Mouse (Mus musculus) intestine, postnatal 0 days (tissue): ENCODE results near the gene Drg1. TPM values are rescaled to one million over a fixed set of nuclear protein-coding genes. Genes with fewer than 3 reads are reported as not detected.

ENCODE experiments used
- ATAC-seq: fragments of 200-750 bp; cut with Nextera tagmentation; 2 replicates; pipeline ENCODE4 v1.8.0; 2017; ENCODE audit warnings: mild to moderate bottlenecking, moderate TSS enrichment, moderate library complexity
- H3K27ac ChIP-seq: fragments of 300-500 bp; sonication (generic); 2 replicates; pipeline ENCODE4 v1.5.1; 2014; ENCODE audit warnings: mild to moderate bottlenecking, low read depth, low read length, moderate library complexity
- H3K27me3 ChIP-seq: fragments of 300-500 bp; sonication (generic); replicated peaks from 2 replicates; pipeline ENCODE4 v1.6.1; 2014; ENCODE audit warnings: low read length, mixed read lengths; ENCODE audit not compliant: control insufficient read depth, insufficient read depth
- H3K36me3 ChIP-seq: fragments of 300-500 bp; sonication (generic); 2 replicates; pipeline ENCODE4 v1.6.1; 2014; ENCODE audit warnings: mild to moderate bottlenecking, moderate library complexity; ENCODE audit not compliant: control insufficient read depth, insufficient read depth
- H3K4me1 ChIP-seq: fragments of 300-500 bp; sonication (generic); replicated peaks from 2 replicates; pipeline ENCODE4 v1.6.1; 2014; ENCODE audit warnings: antibody characterized with exemption, low read length, mixed read lengths; ENCODE audit not compliant: control insufficient read depth, insufficient read depth
- H3K4me2 ChIP-seq: fragments of 300-500 bp; sonication (generic); replicated peaks from 2 replicates; pipeline ENCODE4 v1.6.1; 2014; ENCODE audit warnings: low read depth, mild to moderate bottlenecking, moderate library complexity
- H3K4me3 ChIP-seq: fragments of 300-500 bp; sonication (generic); 2 replicates; pipeline ENCODE4 v1.5.1; 2014; ENCODE audit warnings: low read depth, low read length
- H3K9ac ChIP-seq: fragments of 300-500 bp; sonication (generic); 2 replicates; pipeline ENCODE4 v1.6.1; 2014; ENCODE audit warnings: mild to moderate bottlenecking, low read depth, low read length
- H3K9me3 ChIP-seq: fragments of 300-500 bp; sonication (generic); 2 replicates; pipeline ENCODE4 v1.6.1; 2016; ENCODE audit warnings: mixed run types; ENCODE audit not compliant: control insufficient read depth
- CTCF ChIP-seq: sonication (generic); IDR thresholded peaks from 2 replicates; pipeline ENCODE4 v1.5.1; 2016; ENCODE audit warnings: low read depth, mild to moderate bottlenecking, control low read depth, antibody characterized with exemption, moderate library complexity
- WGBS: fragments of 180-500 bp; shearing (Covaris S2); extraction: QIAGEN DNeasy Blood & Tissue Kit; methylation state at CpG from one replicate; pipeline ENCODE4 v1.1.7; 2014; 5-methylcytosine and 5-hydroxymethylcytosine counted together
- polyA plus RNA-seq: library from polyadenylated mRNA; unstranded; fragments of >200 nt; fragmentation: Nextera tagmentation; extraction: Ambion mirVana; gene quantifications from 2 replicates; pipeline ENCODE4 v1.2.1, GENCODE M21; 2015

The Drg1 gene
- polyA plus RNA-seq, 1 experiment from 2014 or later, result 85.5 TPM

DNA sequence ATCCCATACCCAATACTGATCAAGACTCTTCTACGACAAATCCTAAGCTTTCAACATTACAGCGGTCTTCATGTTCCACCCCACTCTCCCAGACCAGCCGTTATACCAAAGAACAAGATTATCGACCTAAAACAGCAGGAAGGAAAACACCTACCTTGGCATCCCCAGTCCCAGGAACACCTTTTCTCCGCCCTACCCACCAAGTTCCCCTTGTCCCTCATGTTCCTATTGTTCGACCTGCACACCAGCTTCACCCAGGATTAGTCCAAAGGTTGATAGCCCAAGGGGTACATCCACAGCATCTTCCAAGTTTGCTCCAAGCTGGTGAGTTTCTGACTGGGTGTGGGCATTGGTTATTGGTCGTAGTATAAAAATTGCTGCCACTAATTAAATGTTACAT lies 23.8 kb downstream of the Drg1 start:
- Histone ChIP-seq H3K4me1 (no peaks in the 10 kb centered on the region), H3K4me3 (no peak overlapping the region), H3K9me3 (no peaks in the 10 kb centered on the region), H3K9ac (no peak overlapping the region), H3K27me3 (no peaks in the 10 kb centered on the region), H3K36me3 (peaks cover 81% of the 10 kb centered on the region), H3K4me2 (no peak overlapping the region), H3K27ac (no peak overlapping the region)
- ATAC-seq, result no peak
- TF ChIP-seq CTCF, result no peak
- 89% methylated on average over 7 of the region's 7 CpGs for WGBS

DNA sequence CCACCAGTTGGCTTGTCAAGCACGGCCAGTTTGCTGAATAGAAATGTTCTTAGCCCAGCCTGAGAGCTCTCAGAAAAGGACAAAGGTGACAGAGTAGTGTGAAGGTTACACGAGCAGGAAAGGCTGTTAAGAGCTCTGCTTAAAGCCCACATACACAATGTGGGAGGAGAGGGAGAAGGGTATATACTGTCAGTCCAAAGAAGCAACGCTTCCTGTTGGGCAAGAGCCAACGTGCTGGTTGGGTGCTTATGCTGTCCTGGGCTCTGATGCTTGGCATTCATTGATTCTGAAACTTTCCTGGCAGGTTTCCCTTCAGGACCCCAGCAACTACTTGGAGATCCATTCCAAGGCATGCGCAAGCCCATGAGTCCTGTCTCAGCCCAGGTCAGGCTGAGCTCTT lies 30.9 kb downstream of the Drg1 start:
- Histone ChIP-seq H3K4me2 (no peak overlapping the region), H3K9ac (no peak overlapping the region), H3K4me1 (no peaks in the 10 kb centered on the region), H3K36me3 (peaks cover 64% of the 10 kb centered on the region), H3K27me3 (no peaks in the 10 kb centered on the region), H3K27ac (peak overlapping the region; percentile 8; the same call in 1 of the 2 replicates), H3K9me3 (no peaks in the 10 kb centered on the region), H3K4me3 (no peak overlapping the region)
- 88% methylated on average over 5 of the region's 5 CpGs for WGBS
- ATAC-seq, result no peak
- no peak for TF ChIP-seq CTCF

DNA sequence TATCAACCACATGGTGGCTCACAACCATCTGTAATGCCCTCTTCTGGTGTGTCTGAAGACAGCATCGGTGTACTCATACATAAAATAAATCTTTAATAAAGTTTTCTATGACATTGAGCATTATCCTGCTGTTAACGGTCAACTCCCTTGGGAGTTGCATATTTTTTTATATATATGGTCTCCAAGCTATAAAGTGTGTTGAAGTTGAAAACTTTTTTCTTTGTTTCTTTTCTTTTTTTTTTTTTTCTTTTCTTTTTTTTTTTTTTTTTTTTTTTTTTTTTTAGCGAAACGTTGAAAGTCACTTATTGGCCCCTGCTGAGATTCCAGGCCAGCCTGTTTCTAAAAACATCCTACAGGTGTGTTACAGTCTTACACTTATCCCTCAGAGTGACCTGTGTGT lies 32.5 kb downstream of the Drg1 start:
- H3K27ac ChIP-seq, result no peak overlapping the region
- peaks cover 67% of the 10 kb centered on the region for H3K36me3 ChIP-seq
- no peaks in the 10 kb centered on the region for H3K27me3 ChIP-seq
- TF ChIP-seq CTCF, result no peak
- no peak overlapping the region for H3K9ac ChIP-seq
- H3K4me3 ChIP-seq, result no peak overlapping the region
- WGBS, result 92% methylated on average over 4 of the region's 4 CpGs
- ATAC-seq, result no peak
- H3K9me3 ChIP-seq, result no peaks in the 10 kb centered on the region
- no peak overlapping the region for H3K4me2 ChIP-seq
- H3K4me1 ChIP-seq, result no peaks in the 10 kb centered on the region

DNA sequence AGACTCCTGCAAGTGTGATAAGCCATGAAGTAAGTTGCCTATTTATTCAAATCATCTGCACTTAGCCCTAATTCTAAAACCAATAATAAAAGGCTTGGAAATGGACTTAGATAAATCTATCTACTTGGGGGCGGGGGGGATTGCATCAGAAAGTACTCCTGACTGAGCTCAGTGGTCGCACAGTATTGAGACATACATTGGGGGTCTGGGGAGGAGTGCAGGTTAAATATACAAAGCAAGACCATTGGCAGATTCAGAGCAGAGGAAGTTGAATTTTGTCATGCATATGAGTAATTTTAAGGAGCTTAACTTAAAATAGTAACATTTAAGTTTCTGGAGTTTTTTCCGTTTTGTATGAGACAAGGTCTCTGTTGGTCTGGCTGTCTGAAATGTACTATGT lies 34.0 kb downstream of the Drg1 start:
- Histone ChIP-seq H3K27me3 (no peaks in the 10 kb centered on the region), H3K9me3 (no peaks in the 10 kb centered on the region), H3K4me2 (no peak overlapping the region), H3K9ac (no peak overlapping the region), H3K27ac (no peak overlapping the region), H3K4me1 (no peaks in the 10 kb centered on the region), H3K4me3 (no peak overlapping the region), H3K36me3 (peaks cover 64% of the 10 kb centered on the region)
- TF ChIP-seq CTCF, result no peak
- no peak for ATAC-seq
- 79% methylated on average over 3 of the region's 3 CpGs for WGBS

DNA sequence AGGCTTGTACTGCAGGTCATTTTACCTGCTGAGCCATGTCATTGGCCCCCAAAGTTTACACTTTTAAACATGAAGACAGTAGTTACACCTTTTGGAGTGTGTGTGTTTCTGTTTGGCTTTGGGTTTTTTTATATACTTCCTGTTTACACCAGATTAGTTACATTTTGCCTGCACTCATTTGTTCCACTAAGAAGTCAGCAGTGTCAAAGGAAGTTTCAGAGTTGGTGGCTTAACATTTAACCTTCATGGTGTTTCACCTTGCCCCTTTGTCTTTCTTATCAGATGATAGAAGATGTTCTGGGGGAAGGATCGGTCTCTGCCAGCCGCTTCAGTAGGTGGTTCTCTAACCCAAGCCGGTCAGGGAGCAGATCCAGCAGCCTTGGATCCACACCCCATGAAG lies 39.1 kb downstream of the Drg1 start:
- Histone ChIP-seq H3K4me1 (no peaks in the 10 kb centered on the region), H3K4me3 (no peak overlapping the region), H3K36me3 (peaks cover 66% of the 10 kb centered on the region), H3K27me3 (no peaks in the 10 kb centered on the region), H3K27ac (no peak overlapping the region), H3K4me2 (no peak overlapping the region), H3K9me3 (no peaks in the 10 kb centered on the region), H3K9ac (no peak overlapping the region)
- TF ChIP-seq CTCF, result no peak
- no peak for ATAC-seq
- 87% methylated on average over 3 of the region's 3 CpGs for WGBS

DNA sequence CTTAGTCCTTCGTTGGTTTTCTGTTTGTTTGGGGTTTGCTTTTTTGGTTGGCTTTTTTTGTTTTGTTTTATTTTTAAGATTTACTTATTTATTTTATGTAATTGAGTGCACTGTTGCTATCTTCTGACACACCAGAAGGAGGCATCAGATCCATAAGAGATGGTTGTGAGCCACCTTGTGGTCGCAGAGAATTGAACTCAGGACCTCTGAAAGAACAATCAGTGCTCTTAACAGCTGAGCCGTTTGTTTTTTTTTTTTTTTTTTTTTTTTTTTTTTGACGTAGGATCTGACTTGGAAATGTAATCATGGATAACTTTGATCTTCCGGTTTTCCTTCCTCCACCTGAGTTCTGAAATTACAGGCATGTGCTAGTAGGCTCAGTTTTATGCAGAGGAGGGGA lies 43.1 kb downstream of the Drg1 start:
- Histone ChIP-seq H3K9me3 (no peaks in the 10 kb centered on the region), H3K4me1 (no peaks in the 10 kb centered on the region), H3K4me2 (no peak overlapping the region), H3K27ac (no peak overlapping the region), H3K4me3 (no peak overlapping the region), H3K9ac (no peak overlapping the region), H3K27me3 (no peaks in the 10 kb centered on the region), H3K36me3 (peaks cover 52% of the 10 kb centered on the region)
- no peak for ATAC-seq
- TF ChIP-seq CTCF, result no peak
- 60% methylated on average over 5 of the region's 5 CpGs for WGBS

DNA sequence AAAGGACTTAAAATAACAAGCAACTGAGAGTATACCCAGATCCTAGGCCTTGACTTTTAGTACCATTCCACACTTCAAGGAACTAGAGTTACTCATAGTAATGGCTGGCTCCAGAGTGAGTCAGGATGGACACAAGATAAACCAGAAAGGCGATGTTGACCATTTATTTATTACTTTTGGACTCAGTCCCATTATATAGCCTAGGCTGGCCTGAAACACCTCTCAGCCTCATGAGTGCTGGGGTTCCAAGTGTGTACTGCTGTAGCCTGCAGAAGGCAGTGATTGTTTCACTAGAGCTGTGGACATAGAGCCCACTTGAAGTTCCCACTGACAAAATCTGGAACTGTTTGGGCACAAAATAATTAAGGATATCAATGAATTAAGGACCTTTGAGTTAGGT lies 53.7 kb downstream of the Drg1 start:
- H3K27ac ChIP-seq, result no peak overlapping the region
- 49% methylated on average over 1 of the region's 1 CpGs for WGBS
- H3K9ac ChIP-seq, result no peak overlapping the region
- no peak for ATAC-seq
- no peak overlapping the region for H3K4me2 ChIP-seq
- no peak for TF ChIP-seq CTCF
- no peaks in the 10 kb centered on the region for H3K9me3 ChIP-seq
- no peak overlapping the region for H3K4me3 ChIP-seq
- H3K36me3 ChIP-seq, result peaks cover 56% of the 10 kb centered on the region
- no peaks in the 10 kb centered on the region for H3K4me1 ChIP-seq
- no peaks in the 10 kb centered on the region for H3K27me3 ChIP-seq
